Mouse (Mus musculus): ENCODE measurements around the gene Gm7168.
"Not testable (repeated sequence)": the region's sequence is repeated elsewhere in the genome, so short reads cannot be mapped to it uniquely, and the experiment has no call there.

Gm7168 gene

GRCm38 (mm10) chr17:13948073-13948472 is at the start of gene Gm7168:
Gm7168 (plus strand) TSS chr17:13948373.
- not testable (repeated sequence) for DNase-seq (ENCODE audit: low spot score)

- DNase-seq (ENCODE audit: low spot score): no peak
These were observed 49.3 kb upstream of the Gm7168 start for GRCm38 (mm10) chr17:13898838-13899237.

- DNase-seq (ENCODE audit: low spot score): no peak
These were observed 48.9 kb upstream of the Gm7168 start for GRCm38 (mm10) chr17:13899241-13899640.

GRCm38 (mm10) chr17:13903793-13904192 is 44.4 kb upstream of the Gm7168 start:
- no peak for DNase-seq (ENCODE audit: low spot score)

- no peak for DNase-seq (ENCODE audit: low spot score)
These were observed 41.1 kb upstream of the Gm7168 start for GRCm38 (mm10) chr17:13907082-13907481.

GRCm38 (mm10) chr17:13907681-13908080 is 40.5 kb upstream of the Gm7168 start:
- DNase-seq (ENCODE audit: low spot score): no peak

GRCm38 (mm10) chr17:13913951-13914350 is 34.2 kb upstream of the Gm7168 start:
- DNase-seq (ENCODE audit: low spot score): no peak

GRCm38 (mm10) chr17:13914531-13914930 is 33.6 kb upstream of the Gm7168 start:
- DNase-seq (ENCODE audit: low spot score): no peak

GRCm38 (mm10) chr17:13920771-13921170 is 27.4 kb upstream of the Gm7168 start:
- no peak for DNase-seq (ENCODE audit: low spot score)

GRCm38 (mm10) chr17:13923418-13923817 is 24.8 kb upstream of the Gm7168 start:
- no peak for DNase-seq (ENCODE audit: low spot score)

- DNase-seq (ENCODE audit: low spot score): no peak
These were observed 23.6 kb upstream of the Gm7168 start for GRCm38 (mm10) chr17:13924588-13924987.

- DNase-seq (ENCODE audit: low spot score): no peak
These were observed 22.2 kb upstream of the Gm7168 start for GRCm38 (mm10) chr17:13925931-13926330.

- DNase-seq (ENCODE audit: low spot score): no peak
These were observed 17.8 kb upstream of the Gm7168 start for GRCm38 (mm10) chr17:13930421-13930820.

- not testable (repeated sequence) for DNase-seq (ENCODE audit: low spot score)
These were observed 12.8 kb upstream of the Gm7168 start for GRCm38 (mm10) chr17:13935364-13935763.

GRCm38 (mm10) chr17:13937787-13938186 is 10.4 kb upstream of the Gm7168 start:
- DNase-seq (ENCODE audit: low spot score): no peak

- DNase-seq (ENCODE audit: low spot score): no peak
These were observed 9.5 kb upstream of the Gm7168 start for GRCm38 (mm10) chr17:13938652-13939051.

- not testable (repeated sequence) for DNase-seq (ENCODE audit: low spot score)
These were observed 8.9 kb upstream of the Gm7168 start for GRCm38 (mm10) chr17:13939231-13939630.

GRCm38 (mm10) chr17:13940487-13940886 is 7.7 kb upstream of the Gm7168 start:
- DNase-seq (ENCODE audit: low spot score): no peak

- not testable (repeated sequence) for DNase-seq (ENCODE audit: low spot score)
These were observed 3.4 kb downstream of the Gm7168 start for GRCm38 (mm10) chr17:13951570-13951969.

GRCm38 (mm10) chr17:13958129-13958528 is 10.0 kb downstream of the Gm7168 start:
- DNase-seq (ENCODE audit: low spot score): not testable (repeated sequence)

GRCm38 (mm10) chr17:13962245-13962644 is 14.1 kb downstream of the Gm7168 start:
- DNase-seq (ENCODE audit: low spot score): not testable (repeated sequence)

- not testable (repeated sequence) for DNase-seq (ENCODE audit: low spot score)
These were observed 16.9 kb downstream of the Gm7168 start for GRCm38 (mm10) chr17:13965048-13965447.

- DNase-seq (ENCODE audit: low spot score): not testable (repeated sequence)
These were observed 21.7 kb downstream of the Gm7168 start for GRCm38 (mm10) chr17:13969917-13970316.

GRCm38 (mm10) chr17:13970796-13971195 is 22.6 kb downstream of the Gm7168 start:
- DNase-seq (ENCODE audit: low spot score): not testable (repeated sequence)

GRCm38 (mm10) chr17:13987690-13988089 is 39.5 kb downstream of the Gm7168 start:
- DNase-seq (ENCODE audit: low spot score): no peak

All from urinary bladder, postnatal 14 days (tissue).